Mouse (Mus musculus): ENCODE measurements at regions not wholly inside any gene's neighbourhood (a gene's known extent, or its start where the extent isn't known, plus 50 kb on each side); places are given as distances from the start of the nearest gene placed in this dataset.
A peak's percentile ranks its signal among the peaks of the same experiment; 100 is the strongest.

DNA sequence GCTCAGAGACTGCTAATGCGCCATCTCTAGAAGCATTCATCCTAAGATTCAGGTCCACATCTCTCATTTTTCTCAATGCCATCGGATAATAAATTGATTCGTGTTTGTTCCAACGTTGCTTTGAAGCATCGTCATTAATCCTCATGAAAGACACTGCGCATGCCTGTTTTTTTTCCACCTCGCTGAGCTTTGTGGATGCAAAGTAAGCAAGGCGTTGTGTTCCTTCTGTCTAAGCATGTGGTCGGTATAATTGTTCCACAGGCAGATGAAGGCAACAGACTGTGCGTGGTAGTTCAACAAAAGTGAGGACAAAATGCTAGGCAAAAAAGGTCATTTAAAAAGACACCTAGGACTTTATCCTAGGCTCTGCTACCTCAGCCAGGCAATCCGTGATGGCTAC, 223.2 kb downstream of the Gm10260 start:
- WGBS, result 67% methylated on average over 11 of the region's 11 CpGs
- Histone ChIP-seq H3K27ac (ENCODE audit: low read length) (no peak overlapping the region), H3K36me3 (ENCODE audit: control insufficient read depth, insufficient read depth, low read length) (no peaks in the 10 kb centered on the region)

DNA sequence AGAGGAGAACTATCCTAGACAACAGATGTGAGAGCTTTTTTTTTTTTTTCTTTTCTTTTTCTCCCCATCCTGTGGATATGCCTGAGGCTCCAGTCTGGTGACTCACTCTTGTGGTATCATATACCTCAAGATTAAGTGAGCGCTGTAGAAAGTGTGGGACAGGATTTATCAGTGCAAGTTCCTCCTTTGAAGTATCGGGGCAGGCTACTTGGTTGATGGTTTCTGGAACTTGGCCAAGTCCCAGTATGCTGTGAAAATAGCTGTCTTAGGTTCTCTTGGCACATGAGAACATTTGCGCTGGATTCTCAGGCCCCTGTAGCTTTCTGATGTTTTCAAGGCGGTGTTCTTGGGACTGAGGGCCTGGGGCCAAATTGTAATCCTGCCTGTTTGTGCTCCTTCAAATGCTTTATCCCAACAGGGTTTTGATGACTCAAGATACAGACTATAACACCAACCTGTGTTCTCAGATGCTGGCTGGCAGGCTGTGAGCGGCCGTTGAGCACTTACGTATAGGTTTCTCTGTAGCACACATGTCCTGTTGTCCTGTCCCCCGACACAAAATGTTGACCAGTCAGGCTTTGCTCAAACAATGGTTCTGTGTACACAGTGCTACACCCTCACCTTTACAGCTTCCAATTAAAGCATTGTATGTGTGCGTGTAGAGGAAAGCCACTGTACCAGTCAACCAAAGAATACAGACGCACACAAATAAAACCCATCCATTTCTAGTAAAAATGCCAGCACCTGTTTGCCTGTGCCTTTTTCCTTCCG, 226.4 kb downstream of the Gm10260 start:
- Histone ChIP-seq H3K27ac (ENCODE audit: low read length) (no peak overlapping the region), H3K36me3 (ENCODE audit: control insufficient read depth, insufficient read depth, low read length) (no peaks in the 10 kb centered on the region), H3K27me3 (ENCODE audit: control insufficient read depth, insufficient read depth, low read depth, low read length) (no peaks in the 10 kb centered on the region), H3K4me3 (ENCODE audit: low read depth, low read length) (no peak overlapping the region), H3K9ac (ENCODE audit: low read depth, low read length) (no peak overlapping the region), H3K9me3 (replicated peaks; ENCODE audit: control insufficient read depth, low read length, poor library complexity, severe bottlenecking) (no peaks in the 10 kb centered on the region), H3K4me2 (ENCODE audit: low read length) (no peak overlapping the region), H3K4me1 (ENCODE audit: control insufficient read depth, insufficient read depth, low read length) (peaks cover 13% of the 10 kb centered on the region)
- 69% methylated on average over 11 of the region's 11 CpGs for WGBS
- no peak for ATAC-seq

More for the DNA sequence above, 223.2 kb downstream of the Gm10260 start:
- ATAC-seq, result no peak
- Histone ChIP-seq H3K9ac (ENCODE audit: low read depth, low read length) (no peak overlapping the region), H3K4me2 (ENCODE audit: low read length) (no peak overlapping the region), H3K27me3 (ENCODE audit: control insufficient read depth, insufficient read depth, low read depth, low read length) (no peaks in the 10 kb centered on the region), H3K4me1 (ENCODE audit: control insufficient read depth, insufficient read depth, low read length) (peaks cover 7% of the 10 kb centered on the region), H3K4me3 (ENCODE audit: low read depth, low read length) (no peak overlapping the region), H3K9me3 (replicated peaks; ENCODE audit: control insufficient read depth, low read length, poor library complexity, severe bottlenecking) (no peaks in the 10 kb centered on the region)

DNA sequence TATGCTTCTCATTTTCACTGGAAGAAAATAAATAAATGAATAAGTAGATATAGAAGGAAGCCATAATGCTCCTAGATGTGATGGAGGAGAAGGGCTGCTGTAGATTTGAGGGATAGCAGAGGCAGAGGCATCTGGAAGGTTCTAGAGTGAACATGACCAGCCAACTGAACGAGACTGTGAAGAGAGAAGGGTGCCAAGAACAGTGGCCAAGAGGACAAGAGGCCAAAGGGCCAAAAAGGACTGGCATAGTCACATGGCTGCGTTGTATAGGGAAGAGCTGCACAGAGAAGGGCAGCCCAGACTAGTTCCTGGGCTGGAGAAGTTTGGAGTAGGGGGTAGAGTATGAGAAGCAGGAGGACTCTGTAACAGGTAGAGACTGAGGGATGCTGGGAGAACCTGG, 229.3 kb downstream of the Gm10260 start:
- 93% methylated on average over 2 of the region's 2 CpGs for WGBS
- H3K36me3 ChIP-seq (ENCODE audit: control insufficient read depth, insufficient read depth, low read length), result no peaks in the 10 kb centered on the region
- H3K9me3 ChIP-seq (replicated peaks; ENCODE audit: control insufficient read depth, low read length, poor library complexity, severe bottlenecking), result no peaks in the 10 kb centered on the region
- no peak for ATAC-seq
- no peak overlapping the region for H3K27ac ChIP-seq (ENCODE audit: low read length)
- no peaks in the 10 kb centered on the region for H3K27me3 ChIP-seq (ENCODE audit: control insufficient read depth, insufficient read depth, low read depth, low read length)
- peaks cover 6% of the 10 kb centered on the region; the same call in 1 of the 2 replicates for H3K4me1 ChIP-seq (ENCODE audit: control insufficient read depth, insufficient read depth, low read length)
- no peak overlapping the region for H3K9ac ChIP-seq (ENCODE audit: low read depth, low read length)
- no peak overlapping the region for H3K4me2 ChIP-seq (ENCODE audit: low read length)
- no peak overlapping the region for H3K4me3 ChIP-seq (ENCODE audit: low read depth, low read length)

DNA sequence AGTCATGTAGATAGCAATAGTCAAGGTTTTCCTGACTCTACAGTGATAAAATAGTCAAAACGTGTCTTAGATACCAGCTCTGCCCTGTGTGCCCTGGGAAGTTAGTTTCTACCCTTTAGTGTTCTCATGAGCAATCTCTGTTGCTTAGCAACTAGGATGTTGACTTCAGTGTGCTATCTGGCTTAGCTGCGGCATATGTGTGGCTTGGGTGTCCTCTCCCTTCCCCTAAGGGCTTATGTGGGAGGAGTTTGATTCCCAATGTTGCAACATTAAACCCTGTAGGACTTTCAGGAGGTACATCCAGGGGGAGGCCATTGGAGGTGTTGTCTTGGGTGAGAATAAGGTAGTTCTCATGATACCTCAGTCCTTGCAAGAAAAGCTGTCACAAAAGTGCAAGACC, 229.9 kb downstream of the Gm10260 start:
- Histone ChIP-seq H3K9ac (ENCODE audit: low read depth, low read length) (no peak overlapping the region), H3K27me3 (ENCODE audit: control insufficient read depth, insufficient read depth, low read depth, low read length) (no peaks in the 10 kb centered on the region), H3K4me2 (ENCODE audit: low read length) (no peak overlapping the region), H3K4me1 (ENCODE audit: control insufficient read depth, insufficient read depth, low read length) (peaks cover 6% of the 10 kb centered on the region; the same call in 1 of the 2 replicates), H3K9me3 (replicated peaks; ENCODE audit: control insufficient read depth, low read length, poor library complexity, severe bottlenecking) (no peaks in the 10 kb centered on the region), H3K36me3 (ENCODE audit: control insufficient read depth, insufficient read depth, low read length) (no peaks in the 10 kb centered on the region), H3K4me3 (ENCODE audit: low read depth, low read length) (no peak overlapping the region), H3K27ac (ENCODE audit: low read length) (peak overlapping the region; percentile 54)
- peak; percentile 74; the same call in 1 of the 2 replicates for ATAC-seq
- 21% methylated on average over 2 of the region's 2 CpGs for WGBS

DNA sequence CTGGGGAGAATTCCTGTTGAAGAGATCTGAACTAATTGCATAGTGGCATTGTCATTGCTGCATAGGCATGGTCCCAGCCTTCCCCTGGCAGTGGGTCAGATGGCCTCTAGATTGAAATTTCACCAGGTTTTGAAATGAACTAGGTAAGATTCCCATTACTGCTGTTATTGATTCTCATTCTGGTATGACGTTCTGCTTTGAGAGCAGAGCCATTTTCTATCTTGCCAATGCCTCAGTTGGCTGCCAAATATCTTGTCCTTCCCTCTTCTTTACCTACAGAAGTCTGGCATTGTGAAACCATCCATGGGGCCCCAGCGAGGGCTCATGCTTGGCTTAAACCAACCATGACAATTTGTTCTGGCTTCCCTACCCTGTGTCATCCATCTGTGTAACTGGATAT, 232.5 kb downstream of the Gm10260 start:
- Histone ChIP-seq H3K36me3 (ENCODE audit: control insufficient read depth, insufficient read depth, low read length) (no peaks in the 10 kb centered on the region), H3K4me1 (ENCODE audit: control insufficient read depth, insufficient read depth, low read length) (peaks cover 16% of the 10 kb centered on the region), H3K27ac (ENCODE audit: low read length) (no peak overlapping the region), H3K4me2 (ENCODE audit: low read length) (no peak overlapping the region), H3K9me3 (replicated peaks; ENCODE audit: control insufficient read depth, low read length, poor library complexity, severe bottlenecking) (no peaks in the 10 kb centered on the region), H3K9ac (ENCODE audit: low read depth, low read length) (no peak overlapping the region), H3K27me3 (ENCODE audit: control insufficient read depth, insufficient read depth, low read depth, low read length) (no peaks in the 10 kb centered on the region), H3K4me3 (ENCODE audit: low read depth, low read length) (no peak overlapping the region)
- no peak for ATAC-seq
- 85% methylated on average over 2 of the region's 2 CpGs for WGBS

DNA sequence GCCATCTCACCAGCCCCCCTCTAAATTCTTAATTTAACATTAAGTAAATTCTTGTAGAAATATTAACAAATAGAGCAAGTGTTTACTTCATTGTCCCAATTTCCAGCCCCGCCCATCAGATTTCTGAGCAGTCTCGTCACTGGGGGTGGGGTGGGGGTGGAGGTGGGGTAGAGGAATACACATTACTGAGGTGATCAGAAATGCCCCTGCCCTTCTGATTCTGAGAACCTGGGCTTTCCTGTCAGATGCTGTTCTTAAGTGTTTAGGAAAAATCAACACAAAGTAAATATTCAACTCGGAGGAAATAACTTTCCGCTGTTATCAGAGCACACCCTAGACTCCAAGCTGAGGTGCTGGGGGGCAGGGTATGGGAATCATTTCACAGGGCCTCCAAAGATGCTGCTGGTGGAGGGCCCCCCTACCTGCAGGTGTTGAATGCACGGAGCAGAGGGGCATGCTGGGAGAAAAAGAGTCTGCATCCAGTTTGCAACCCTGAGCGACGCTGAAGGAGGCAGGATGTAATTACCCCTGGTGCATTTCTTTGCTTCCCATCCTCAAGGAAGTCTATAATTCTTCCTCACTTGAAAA, 235.5 kb downstream of the Gm10260 start:
- H3K9me3 ChIP-seq (replicated peaks; ENCODE audit: control insufficient read depth, low read length, poor library complexity, severe bottlenecking), result no peaks in the 10 kb centered on the region
- no peaks in the 10 kb centered on the region for H3K27me3 ChIP-seq (ENCODE audit: control insufficient read depth, insufficient read depth, low read depth, low read length)
- no peak for ATAC-seq
- WGBS, result 63% methylated on average over 7 of the region's 7 CpGs
- no peaks in the 10 kb centered on the region for H3K36me3 ChIP-seq (ENCODE audit: control insufficient read depth, insufficient read depth, low read length)
- H3K4me2 ChIP-seq (ENCODE audit: low read length), result no peak overlapping the region
- H3K27ac ChIP-seq (ENCODE audit: low read length), result no peak overlapping the region
- H3K9ac ChIP-seq (ENCODE audit: low read depth, low read length), result no peak overlapping the region
- H3K4me1 ChIP-seq (ENCODE audit: control insufficient read depth, insufficient read depth, low read length), result peaks cover 10% of the 10 kb centered on the region
- no peak overlapping the region for H3K4me3 ChIP-seq (ENCODE audit: low read depth, low read length)

DNA sequence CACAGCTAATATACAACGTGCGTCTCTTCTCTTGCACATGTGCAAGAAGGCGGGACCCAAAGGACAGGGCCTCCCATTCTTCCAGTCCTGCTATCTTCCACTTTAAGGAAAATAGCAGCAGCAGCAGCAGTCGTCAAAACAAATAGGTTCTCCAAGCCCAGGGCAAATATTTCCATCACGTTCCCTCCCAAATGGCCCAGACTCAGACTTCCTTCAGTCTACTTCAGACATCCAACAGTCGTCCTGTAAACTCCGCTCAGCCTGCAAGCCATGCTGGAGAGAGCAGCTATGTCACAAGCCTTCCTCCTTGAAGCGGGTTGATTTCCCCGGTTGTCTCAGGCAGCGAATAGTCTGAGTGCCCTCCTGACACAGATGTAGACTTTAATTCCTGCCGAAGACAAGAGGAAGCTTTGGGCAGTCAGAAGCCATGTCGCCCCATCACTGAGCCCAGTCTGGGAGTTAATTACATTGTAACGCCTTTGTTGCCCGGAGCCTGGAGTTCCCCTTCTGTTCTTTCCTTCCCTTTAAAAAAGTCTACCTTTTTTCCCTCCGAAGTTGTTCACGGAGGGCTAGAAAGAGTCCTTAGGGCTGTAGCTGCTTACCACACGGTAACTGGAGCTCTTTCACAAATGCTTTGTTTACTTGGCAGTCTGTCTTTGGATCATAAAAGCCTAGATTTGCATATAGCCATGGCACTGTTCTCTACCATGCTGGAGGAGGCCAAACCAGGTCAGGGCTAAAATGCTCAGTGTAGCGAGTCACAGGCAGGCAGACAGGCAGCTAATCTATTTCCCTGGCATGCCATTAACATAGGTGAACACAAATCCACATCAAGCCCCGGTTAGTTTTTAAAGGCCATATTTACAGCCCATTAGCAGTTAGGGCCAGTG, 236.7 kb downstream of the Gm10260 start:
- WGBS, result 28% methylated on average over 19 of the region's 19 CpGs

DNA sequence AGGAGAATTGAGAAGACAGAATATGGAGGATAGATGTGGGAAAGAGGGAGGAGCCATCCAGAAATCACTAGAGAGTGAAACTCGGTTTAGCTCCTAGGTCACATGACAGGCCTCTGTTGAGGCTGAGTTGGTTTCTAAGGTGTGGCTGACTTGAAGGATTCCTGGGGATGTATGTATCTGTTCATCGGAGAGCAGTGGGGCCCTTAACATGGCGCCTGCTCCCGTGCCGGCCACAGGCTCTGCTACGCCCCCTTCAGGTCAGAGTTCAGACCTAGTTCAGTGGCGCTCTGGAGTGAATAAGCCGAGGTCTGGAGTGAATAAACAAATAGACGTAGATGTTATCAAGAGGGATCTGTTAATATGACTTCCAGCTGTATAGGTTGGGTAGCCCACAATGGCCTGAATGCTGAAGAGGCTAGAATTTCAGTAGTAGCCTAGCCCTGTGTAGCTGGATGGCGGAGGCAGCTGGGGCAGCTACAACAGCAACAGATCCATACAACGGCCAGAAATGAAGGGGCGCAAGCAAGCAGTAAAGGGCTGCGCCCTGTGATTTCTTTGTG, 239.4 kb downstream of the Gm10260 start:
- Histone ChIP-seq H3K36me3 (ENCODE audit: control insufficient read depth, insufficient read depth, low read length) (no peaks in the 10 kb centered on the region), H3K9ac (ENCODE audit: low read depth, low read length) (no peak overlapping the region), H3K4me2 (ENCODE audit: low read length) (no peak overlapping the region), H3K9me3 (replicated peaks; ENCODE audit: control insufficient read depth, low read length, poor library complexity, severe bottlenecking) (no peaks in the 10 kb centered on the region), H3K27me3 (ENCODE audit: control insufficient read depth, insufficient read depth, low read depth, low read length) (no peaks in the 10 kb centered on the region), H3K4me1 (ENCODE audit: control insufficient read depth, insufficient read depth, low read length) (peaks cover 10% of the 10 kb centered on the region), H3K4me3 (ENCODE audit: low read depth, low read length) (no peak overlapping the region), H3K27ac (ENCODE audit: low read length) (no peak overlapping the region)
- ATAC-seq, result no peak
- 92% methylated on average over 13 of the region's 13 CpGs for WGBS

More for the DNA sequence above, 236.7 kb downstream of the Gm10260 start:
- Histone ChIP-seq H3K27ac (ENCODE audit: low read length) (peak overlapping the region; percentile 5; the same call in 1 of the 2 replicates), H3K36me3 (ENCODE audit: control insufficient read depth, insufficient read depth, low read length) (no peaks in the 10 kb centered on the region), H3K4me2 (ENCODE audit: low read length) (peak overlapping the region; percentile 24), H3K9me3 (replicated peaks; ENCODE audit: control insufficient read depth, low read length, poor library complexity, severe bottlenecking) (no peaks in the 10 kb centered on the region), H3K4me1 (ENCODE audit: control insufficient read depth, insufficient read depth, low read length) (peaks cover 10% of the 10 kb centered on the region), H3K9ac (ENCODE audit: low read depth, low read length) (no peak overlapping the region), H3K4me3 (ENCODE audit: low read depth, low read length) (no peak overlapping the region), H3K27me3 (ENCODE audit: control insufficient read depth, insufficient read depth, low read depth, low read length) (no peaks in the 10 kb centered on the region)
- ATAC-seq, result no peak

Data from midbrain, embryonic 16.5 days (tissue).